Mouse (Mus musculus): ENCODE data around the gene Zfyve1.
"Not testable (repeated sequence)": the region's sequence is repeated elsewhere in the genome, so short reads cannot be mapped to it uniquely, and the experiment has no call there.

The Zfyve1 gene

DNA sequence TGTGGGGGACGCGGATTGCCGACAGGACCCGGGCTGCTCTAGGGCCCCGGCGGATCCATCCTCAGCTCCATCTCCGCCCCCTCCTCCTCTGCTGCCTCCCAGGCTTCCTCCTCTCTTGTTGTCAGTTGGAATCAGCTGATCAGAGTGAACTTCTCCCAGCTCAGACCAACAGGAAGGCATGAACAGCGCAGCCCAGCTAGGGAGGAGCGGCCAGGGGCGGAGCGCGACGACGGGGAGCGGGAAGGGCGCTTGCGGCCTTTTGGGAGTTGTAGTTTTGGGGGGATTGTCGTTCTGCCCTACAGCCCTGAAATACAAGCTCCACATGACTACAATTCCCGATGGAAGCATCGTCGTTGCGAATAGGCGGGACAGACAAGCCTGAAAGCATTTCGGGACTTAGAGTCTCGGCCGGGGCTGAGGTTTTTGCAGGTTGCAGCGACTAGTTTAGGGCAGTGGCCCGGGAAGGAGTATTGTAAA, at the start of gene Zfyve1:
Gene Zfyve1, minus strand, starts transcription at position 198 of the 477 bp plus-strand sequence.
- peak; percentile 93 to 94 for DNase-seq (ENCODE audit: low spot score in 2 of 2)

DNA sequence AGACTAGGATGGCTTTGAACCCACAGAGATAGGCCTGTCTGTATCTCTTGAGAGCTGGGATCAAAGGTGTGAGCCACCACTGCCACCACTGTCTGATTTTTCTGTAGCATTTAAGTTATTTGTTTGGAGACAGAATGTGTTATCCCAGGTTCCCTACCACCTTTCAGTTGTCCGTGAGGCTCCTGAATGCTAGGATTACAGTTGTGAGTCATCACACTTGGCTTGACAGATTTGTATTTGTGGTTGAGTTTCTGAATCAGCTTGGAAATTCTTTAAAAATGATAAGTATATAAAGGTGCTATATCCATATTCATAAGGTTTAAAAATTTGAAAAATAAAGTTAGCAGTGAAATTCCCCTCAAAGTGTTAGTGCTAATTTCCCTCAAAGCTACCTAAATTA, 46.1 kb upstream of the Zfyve1 start:
- DNase-seq (ENCODE audit: low spot score in 2 of 2): no peak

DNA sequence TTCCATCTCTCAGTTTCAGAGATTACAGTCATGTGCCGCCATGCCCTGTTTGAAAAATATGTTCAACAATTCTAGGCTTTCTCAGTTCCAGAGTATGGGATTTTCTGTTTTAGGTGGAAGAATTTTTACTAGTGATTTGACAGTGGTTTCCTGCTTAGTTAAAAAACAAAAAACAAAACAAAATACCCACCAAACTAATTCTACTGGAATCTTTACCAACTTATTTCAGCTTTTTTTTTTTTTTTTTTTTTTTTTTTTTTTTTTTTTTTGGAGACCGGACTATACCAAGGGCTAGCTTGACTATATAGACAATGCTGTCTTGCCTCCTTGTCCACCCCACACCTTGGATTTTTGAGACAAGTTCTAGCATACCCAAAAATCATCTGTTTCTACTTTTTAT, 44.2 kb upstream of the Zfyve1 start:
- DNase-seq (ENCODE audit: low spot score in 2 of 2): no peak

- no peak for DNase-seq (ENCODE audit: low spot score in 2 of 2)
Measured at GRCm38 (mm10) chr12:83633807-83634206, 36.8 kb upstream of the Zfyve1 start.

DNA sequence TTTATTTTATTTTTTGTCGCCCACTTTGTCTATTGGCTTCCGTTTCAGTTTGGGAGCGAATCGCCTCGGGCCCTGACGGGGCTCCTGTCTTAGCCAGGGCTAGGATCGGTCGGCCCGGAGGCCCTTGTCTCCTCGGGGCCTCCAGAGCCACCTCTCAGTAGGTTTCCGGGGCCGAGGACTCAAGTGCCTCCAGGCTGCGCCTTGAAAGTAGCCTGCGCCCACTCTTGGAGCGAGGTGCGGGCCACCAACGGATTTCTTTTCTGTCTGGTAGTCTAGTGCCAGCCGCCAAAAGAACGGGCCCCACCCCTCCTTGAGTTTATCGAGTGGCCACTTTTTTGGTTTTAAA, 35.6 kb upstream of the Zfyve1 start:
- peak; percentile 39 to 70 for DNase-seq (ENCODE audit: low spot score in 2 of 2)

DNA sequence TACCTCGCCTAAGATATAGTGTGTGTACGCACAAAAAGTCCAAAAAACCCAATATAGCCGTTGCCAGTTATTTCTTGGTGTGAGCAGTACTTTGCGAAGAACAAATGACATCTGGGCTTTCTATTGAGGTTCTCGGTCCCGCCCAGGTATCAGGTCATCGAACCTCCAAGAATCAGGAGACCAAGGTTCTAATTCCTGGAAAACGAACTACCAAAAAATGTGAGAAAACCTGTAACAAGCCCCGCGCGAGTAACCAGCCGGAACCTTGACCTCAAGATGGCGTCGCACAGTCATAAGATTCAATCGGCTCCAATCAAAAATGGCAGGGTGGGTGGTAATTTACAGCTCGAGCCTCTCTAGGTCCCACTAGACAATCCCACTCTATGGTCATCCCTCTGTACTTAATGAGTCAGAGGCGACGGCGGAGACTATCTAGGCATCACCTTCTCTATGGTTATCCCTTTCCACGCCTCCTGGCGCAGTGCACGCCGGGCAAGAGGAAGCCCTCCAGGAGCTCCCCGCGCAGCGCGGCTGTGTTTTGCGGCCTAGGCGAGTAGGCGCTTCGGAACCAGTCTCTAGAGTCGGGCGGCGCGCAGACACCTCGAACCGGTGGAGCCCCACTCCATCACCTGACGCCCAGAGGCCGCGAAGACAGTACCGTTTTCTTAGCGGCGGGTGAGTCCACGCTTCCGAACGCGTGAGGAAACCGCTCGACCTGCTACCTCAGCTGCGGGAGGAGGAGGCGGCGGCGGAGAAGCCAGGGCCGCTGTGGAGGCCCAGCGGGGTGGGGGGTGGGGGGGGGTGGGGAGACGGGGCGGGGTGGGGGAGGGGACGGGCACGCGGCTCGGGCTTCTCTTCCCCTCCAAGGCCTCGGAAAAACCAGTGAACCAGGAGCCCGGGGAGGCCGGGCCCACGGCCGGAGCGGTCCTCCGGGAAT, 35.0 kb upstream of the Zfyve1 start:
- peak; percentile 95 for DNase-seq (ENCODE audit: low spot score in 2 of 2)

GRCm38 (mm10) chr12:83630936-83631335, 33.9 kb upstream of the Zfyve1 start, which contains the start of gene Rbm25:
Rbm25 (plus strand) TSS chr12:83631236.
- DNase-seq (ENCODE audit: low spot score in 2 of 2): not testable (repeated sequence)

GRCm38 (mm10) chr12:83624321-83624720, 27.3 kb upstream of the Zfyve1 start:
- DNase-seq (ENCODE audit: low spot score in 2 of 2): no peak

DNA sequence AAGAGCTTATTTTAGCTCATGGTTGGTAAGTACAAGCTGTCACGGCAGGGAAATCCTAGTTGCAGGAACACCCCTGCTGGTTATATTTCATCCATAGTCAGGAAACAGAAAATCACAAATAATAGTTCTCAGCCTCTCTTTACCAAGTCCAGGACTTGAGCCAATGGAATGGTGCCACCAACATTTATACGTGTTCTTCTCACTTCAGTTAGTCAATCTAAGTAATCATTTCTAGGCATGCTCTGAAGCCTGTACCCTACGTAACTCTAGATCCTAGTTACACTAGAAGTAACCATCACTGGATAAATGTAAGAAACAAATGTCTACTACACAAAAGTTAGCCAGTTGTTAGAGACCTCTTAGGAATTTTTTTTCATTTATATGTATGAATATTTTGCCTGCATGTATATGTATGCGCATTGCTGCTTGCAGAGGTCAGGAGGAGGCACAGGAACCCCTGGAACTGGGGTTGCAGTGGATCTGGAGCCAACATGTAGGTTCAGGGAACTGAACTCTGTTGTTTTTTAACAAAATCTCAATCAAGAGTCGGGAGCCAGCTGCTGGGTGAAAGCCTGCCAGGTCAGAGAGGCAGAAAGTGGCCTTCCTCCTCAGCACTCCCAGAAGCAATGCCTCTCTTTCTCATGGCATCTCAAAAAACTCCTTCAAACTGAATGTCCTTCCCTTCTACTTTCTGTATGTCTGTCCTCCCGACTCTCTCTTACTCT, 25.2 kb upstream of the Zfyve1 start:
- DNase-seq (ENCODE audit: low spot score in 2 of 2): no peak

GRCm38 (mm10) chr12:83620694-83621093, 23.7 kb upstream of the Zfyve1 start:
- not testable (repeated sequence) for DNase-seq (ENCODE audit: low spot score in 2 of 2)

DNA sequence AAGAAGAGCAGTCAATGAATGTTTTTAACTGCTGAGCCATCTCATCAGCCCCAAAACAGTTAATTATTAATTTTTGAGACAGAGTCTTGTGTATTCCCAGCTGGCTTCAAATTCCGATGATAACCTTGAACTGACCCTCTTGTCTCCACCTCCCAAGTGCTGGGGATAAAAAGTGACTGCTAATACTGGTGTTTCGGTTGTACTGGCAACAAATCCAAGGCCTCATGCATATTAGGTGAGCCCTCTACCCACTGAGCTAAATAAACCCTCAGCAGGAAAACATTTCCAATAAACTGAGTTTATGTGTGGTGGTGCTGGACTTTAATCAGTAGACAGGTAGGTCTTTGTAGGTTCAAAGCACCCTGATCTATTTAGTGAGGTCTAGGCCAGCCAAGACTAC, 22.0 kb upstream of the Zfyve1 start:
- DNase-seq (ENCODE audit: low spot score in 2 of 2): no peak

DNA sequence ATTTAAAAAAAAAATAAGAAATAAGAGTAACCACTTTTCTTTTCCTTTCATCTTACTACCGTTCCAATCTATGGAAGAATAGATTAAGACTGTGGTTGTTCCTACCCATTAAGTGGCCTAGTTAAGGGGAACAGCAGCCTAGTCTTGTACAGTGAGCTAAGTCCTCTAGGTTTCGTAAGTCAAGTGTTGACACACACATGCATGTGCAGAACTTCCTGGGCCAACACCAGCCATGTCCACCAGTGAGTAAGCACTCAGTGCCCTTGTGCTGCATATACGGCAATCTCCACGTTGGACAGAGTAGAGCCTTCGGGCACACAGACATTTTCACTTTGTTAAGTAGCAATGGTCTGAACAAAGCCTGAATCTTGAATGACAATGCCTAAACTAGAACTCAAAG, 20.2 kb upstream of the Zfyve1 start:
- DNase-seq (ENCODE audit: low spot score in 2 of 2): no peak

DNA sequence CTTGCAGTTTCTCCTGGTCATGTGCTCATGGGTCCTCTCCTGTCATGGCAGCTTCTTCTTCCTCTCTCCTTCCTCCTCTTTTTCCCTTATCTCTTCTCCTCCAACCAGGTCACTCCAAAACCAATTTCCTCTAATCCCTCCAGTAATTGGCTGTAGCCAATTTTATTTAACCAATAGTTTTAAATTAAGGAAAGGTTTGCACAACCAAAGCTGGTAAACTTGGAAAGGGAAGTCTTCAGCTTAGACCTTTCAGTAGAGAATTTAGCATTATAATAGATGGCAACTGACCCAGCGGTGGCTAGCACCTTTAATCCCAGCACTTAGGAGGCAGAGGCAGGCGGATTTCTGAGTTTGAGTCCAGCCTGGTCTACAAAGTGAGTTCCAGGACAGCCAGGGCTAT, 9.4 kb upstream of the Zfyve1 start:
- DNase-seq (ENCODE audit: low spot score in 2 of 2): not testable (repeated sequence)

- no peak for DNase-seq (ENCODE audit: low spot score in 2 of 2)
Measured at GRCm38 (mm10) chr12:83602285-83602684, 5.3 kb upstream of the Zfyve1 start.

GRCm38 (mm10) chr12:83597881-83598280, 859 bp upstream of the Zfyve1 start:
- DNase-seq (ENCODE audit: low spot score in 2 of 2): no peak

DNA sequence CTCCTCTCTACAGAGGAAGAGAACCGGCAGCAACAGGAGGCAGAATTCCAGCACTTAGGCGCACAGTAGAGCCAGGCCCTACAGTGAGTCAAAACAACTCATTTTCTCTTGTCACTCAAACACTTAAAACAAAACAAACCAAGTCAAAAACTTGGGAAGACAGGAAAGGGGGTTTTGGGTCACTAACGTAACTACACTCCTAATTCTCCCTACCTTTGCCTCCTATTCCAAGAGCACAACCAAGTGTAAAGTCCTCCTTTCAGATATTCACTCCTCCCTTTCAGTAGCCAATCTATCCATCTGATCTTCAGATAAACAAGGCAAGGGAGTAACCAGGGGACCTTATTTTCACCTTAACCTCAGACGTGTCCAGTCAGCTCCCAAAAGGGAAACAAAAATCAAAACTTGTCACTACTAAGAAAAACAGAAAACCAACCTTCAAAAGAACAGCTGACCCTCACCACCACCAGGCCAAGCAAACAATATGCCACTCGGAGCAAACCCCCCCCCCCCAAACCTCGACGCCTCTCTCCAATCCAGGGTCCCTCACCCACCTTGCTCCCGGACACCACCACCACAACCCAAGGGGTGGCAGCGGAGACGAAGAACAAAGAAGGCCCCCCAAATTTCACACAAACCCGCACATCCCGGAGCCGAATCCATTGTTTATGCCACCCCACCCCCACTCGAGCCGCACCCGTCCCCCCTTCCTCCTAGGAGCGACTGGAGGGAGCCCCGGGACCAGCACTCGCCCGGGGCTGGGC, 649 bp downstream of the Zfyve1 start:
- DNase-seq (ENCODE audit: low spot score in 2 of 2): no peak

DNA sequence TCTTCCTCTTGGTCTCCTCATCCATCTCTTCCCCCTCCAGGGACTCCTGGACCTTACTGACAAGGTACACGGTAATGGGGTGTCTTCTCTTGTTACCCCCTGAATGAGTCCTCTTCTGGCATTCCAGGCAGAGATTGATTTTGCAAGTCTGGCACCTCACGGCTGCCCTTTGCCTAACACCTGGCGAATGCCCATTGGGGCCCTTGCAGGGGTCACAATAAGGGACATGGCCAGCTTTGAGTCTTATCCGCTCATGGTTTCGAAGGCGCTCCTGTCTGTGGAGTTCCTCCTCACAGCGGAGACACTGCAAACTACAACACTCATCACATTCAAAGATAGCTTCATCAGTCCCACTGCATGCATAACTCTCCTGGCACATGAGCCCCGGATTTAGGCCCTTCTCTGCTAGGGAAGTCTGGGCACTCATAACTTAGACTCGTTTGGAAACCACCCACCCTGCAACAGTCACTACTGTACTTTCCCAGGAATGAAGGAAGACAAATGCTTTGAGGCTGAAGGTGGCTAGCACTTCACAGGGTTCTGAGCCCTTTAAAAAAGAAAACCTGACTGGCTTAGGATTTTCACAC, 2.5 kb downstream of the Zfyve1 start:
- peak; percentile 16 to 18 for DNase-seq (ENCODE audit: low spot score in 2 of 2)

GRCm38 (mm10) chr12:83591754-83592501, 5.1 kb downstream of the Zfyve1 start:
- DNase-seq (ENCODE audit: low spot score in 2 of 2): no peak

DNA sequence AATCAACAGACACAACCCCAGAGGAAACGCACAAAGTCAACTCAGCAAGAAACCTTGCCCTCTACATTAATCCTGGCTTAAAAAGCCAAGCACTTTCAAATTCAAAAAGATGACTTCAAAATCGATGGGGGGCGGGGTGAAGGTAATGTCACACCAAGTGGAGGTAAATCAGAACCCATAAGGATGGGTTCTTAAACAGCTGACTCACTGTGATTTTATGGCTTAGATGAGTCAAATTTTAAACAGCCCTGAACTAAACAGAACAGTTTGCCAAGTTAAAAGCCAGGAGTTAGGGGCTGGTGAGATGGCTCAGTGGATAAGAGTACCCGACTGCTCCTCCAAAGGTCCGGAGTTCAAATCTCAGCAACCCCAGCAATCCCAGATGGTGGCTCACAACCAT, 10.4 kb downstream of the Zfyve1 start:
- DNase-seq (ENCODE audit: low spot score in 2 of 2): no peak

GRCm38 (mm10) chr12:83582747-83583146, 14.3 kb downstream of the Zfyve1 start:
- no peak for DNase-seq (ENCODE audit: low spot score in 2 of 2)

DNA sequence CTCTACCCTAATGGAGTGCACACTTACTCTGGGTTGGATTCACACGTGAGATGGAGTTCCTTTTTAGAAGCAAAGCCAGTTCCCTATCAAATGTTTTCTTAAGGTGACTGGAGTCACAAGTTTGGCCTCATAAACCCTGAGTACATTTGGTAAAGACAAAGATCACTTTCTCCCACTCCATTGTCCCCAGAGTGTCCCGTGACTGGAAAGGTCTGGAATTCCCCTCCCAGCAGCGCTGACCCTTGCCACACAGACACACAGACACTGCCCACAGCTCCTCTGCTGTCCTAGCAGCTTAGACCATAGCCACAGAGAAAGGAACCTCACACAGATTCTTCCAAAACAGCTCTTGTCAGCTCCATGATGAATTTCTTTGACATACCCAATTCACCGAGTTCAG, 14.9 kb downstream of the Zfyve1 start:
- DNase-seq (ENCODE audit: low spot score in 2 of 2): no peak

Measured in right cerebral cortex, adult 2 months (tissue).